Mouse (Mus musculus) hematopoietic multipotent progenitor cell, adult 10-12 weeks (in vitro differentiated cells): ENCODE results near the gene Gm826. TPM values are rescaled to one million over a fixed set of nuclear protein-coding genes. Genes with fewer than 3 reads are reported as not detected.

ENCODE experiments used
- polyA plus RNA-seq: library from polyadenylated mRNA; stranded (reverse); fragments of >175 nt; gene quantifications from 2 replicates; pipeline ENCODE4 v1.2.3, GENCODE M21; 2012; ENCODE audit warnings: low replicate concordance

Gene Gm826
- polyA plus RNA-seq = not detected in 2 replicates

DNA sequence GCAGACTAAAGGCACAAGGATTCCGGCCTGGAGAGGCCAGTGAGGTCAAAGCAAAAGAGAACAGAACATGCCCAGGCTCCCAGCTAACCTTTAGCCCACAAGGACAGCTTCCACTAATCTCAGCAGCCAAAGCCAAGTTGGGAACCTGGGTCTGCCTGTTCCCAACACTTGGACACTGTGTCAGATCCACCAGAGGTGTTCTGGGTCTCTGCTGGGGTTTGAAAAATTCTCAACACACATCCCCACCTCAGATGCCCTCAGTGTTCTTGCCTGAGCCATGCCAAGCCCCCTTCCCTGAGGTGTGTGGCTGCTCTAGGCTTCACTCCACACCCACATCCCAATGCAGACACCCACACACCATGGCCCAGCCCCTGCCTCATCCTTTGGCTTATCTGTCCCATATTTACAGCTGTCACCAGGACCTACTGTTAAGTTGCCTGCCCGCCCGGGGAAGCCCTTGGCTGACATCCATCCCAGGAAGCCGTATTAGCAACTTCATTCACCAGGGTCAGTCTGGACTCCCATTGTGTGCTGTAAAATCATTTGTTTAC lies at the start of gene Gm826:
Gene Gm826, minus strand, starts transcription at position 52 of the 551 bp plus-strand sequence.

DNA sequence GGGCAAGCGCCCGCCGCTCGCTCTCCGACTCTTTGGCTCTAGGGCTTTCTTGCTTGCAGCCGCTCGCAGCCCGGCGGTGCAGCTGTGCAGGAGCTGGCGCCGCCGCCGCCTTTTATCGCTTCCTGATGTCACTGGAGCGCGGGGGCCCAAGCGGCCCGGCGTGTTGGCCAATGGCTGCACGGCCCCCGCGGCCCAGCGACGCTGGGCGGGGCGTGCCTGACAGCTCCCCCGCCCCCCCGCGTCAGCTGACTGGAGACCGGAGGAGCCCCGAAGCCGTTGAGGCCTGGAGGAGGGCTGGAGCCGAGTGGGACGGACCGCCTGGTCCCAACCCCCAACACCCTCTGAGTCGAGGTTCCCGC lies 33.0 kb upstream of the Gm826 start, which contains the start of gene Mafb:
Gene Mafb, minus strand, starts transcription at position 86 of the 359 bp plus-strand sequence.

Other genes starting within 250 kb of the Gm826 start
- 82.6 and 184 TPM in 2 replicates for gene Mafb, start 32.9 kb upstream of the Gm826 start, polyA plus RNA-seq